Mouse (Mus musculus) liver, postnatal 0 days (tissue): Measurements from ENCODE around the gene Steap2. TPM values are rescaled to one million over a fixed set of nuclear protein-coding genes. Genes with fewer than 3 reads are reported as not detected.

Experiments
- ATAC-seq: fragments of 200-750 bp; cut with Nextera tagmentation; 2 replicates; pipeline ENCODE4 v1.8.0; 2017; ENCODE audit warnings: mild to moderate bottlenecking, moderate library complexity
- DNase-seq: peaks from one replicate; pipeline ENCODE4 v3.0.0-alpha.2; 2016
- H3K27ac ChIP-seq: fragments of 300-500 bp; sonication (generic); 2 replicates; pipeline ENCODE4 v1.5.1; 2014; ENCODE audit warnings: antibody characterized with exemption, moderate library complexity, mild to moderate bottlenecking, low read depth
- H3K27me3 ChIP-seq: fragments of 300-500 bp; sonication (generic); 2 replicates; pipeline ENCODE4 v1.6.1; 2014; ENCODE audit warnings: low read length, control low read depth, mixed read lengths; ENCODE audit not compliant: insufficient read depth
- H3K36me3 ChIP-seq: fragments of 300-500 bp; sonication (generic); replicated peaks from 2 replicates; pipeline ENCODE4 v1.6.1; 2014; ENCODE audit warnings: mild to moderate bottlenecking, control low read depth, low read length, moderate library complexity, mixed read lengths; ENCODE audit not compliant: insufficient read depth
- H3K4me1 ChIP-seq: fragments of 300-500 bp; sonication (generic); 2 replicates; pipeline ENCODE4 v1.6.1; 2014; ENCODE audit warnings: antibody characterized with exemption, mild to moderate bottlenecking, control low read depth; ENCODE audit not compliant: insufficient read depth
- H3K4me2 ChIP-seq: fragments of 300-500 bp; sonication (generic); 2 replicates; pipeline ENCODE4 v1.6.1; 2014; ENCODE audit warnings: low read depth, mild to moderate bottlenecking, low read length, moderate library complexity, mixed read lengths
- H3K4me3 ChIP-seq: fragments of 300-500 bp; sonication (generic); 2 replicates; pipeline ENCODE4 v1.5.1; 2014; ENCODE audit warnings: low read depth, low read length
- H3K9ac ChIP-seq: fragments of 300-500 bp; sonication (generic); replicated peaks from 2 replicates; pipeline ENCODE4 v1.6.1; 2014; ENCODE audit warnings: mild to moderate bottlenecking, moderate library complexity
- H3K9me3 ChIP-seq: fragments of 300-500 bp; sonication (generic); 2 replicates; pipeline ENCODE4 v1.6.1; 2016; ENCODE audit warnings: mild to moderate bottlenecking, control low read depth, low read length, mixed read lengths
- CTCF ChIP-seq: sonication (generic); IDR thresholded peaks from 2 replicates; pipeline ENCODE4 v1.5.1; 2016; ENCODE audit warnings: antibody characterized with exemption, low read depth
- EP300 ChIP-seq: IDR thresholded peaks from 2 replicates; pipeline ENCODE4 v1.6.1; 2016; ENCODE audit warnings: antibody characterized with exemption, low read depth, mild to moderate bottlenecking
- WGBS: fragments of 180-500 bp; shearing (Covaris S2); extraction: QIAGEN DNeasy Blood & Tissue Kit; methylation state at CpG from one replicate; pipeline ENCODE4 v1.1.7; 2014; ENCODE audit not compliant: insufficient replicate concordance; 5-methylcytosine and 5-hydroxymethylcytosine counted together
- polyA plus RNA-seq: library from polyadenylated mRNA; unstranded; fragments of >200 nt; fragmentation: Nextera tagmentation; extraction: Ambion mirVana; gene quantifications from 2 replicates; pipeline ENCODE4 v1.2.1, GENCODE M21; 2015

Gene Steap2
- 5.1 and 6.2 TPM in 2 replicates for polyA plus RNA-seq

GRCm38 (mm10) chr5:5693956-5694653 is at the start of gene Steap2:
Gene Steap2 (minus strand): TSS chr5:5694578.
- Histone ChIP-seq H3K9ac (peak within 1 kb of the TSS; percentile 67), H3K27ac (peak within 1 kb of the TSS; percentile 77), H3K36me3 (no peaks in the 10 kb centered on the region), H3K4me1 (no peaks in the 10 kb centered on the region), H3K4me2 (peak within 1 kb of the TSS; percentile 62), H3K27me3 (peaks cover 8% of the 10 kb centered on the region; the same call in 1 of the 2 replicates), H3K9me3 (no peaks in the 10 kb centered on the region), H3K4me3 (peak within 1 kb of the TSS; percentile 66)
- DNase-seq = peak; percentile 64
- WGBS = 3% methylated on average over 49 of the region's 66 CpGs
- peak; percentile 90 for ATAC-seq
- TF ChIP-seq CTCF = no peak
- no peak for TF ChIP-seq EP300

GRCm38 (mm10) chr5:5734445-5734844 is 40.1 kb upstream of the Steap2 start:
- no peaks in the 10 kb centered on the region for H3K36me3 ChIP-seq
- DNase-seq (no peak), ATAC-seq (no peak)
- TF ChIP-seq CTCF (no peak), EP300 (no peak)
- no peak overlapping the region for H3K27ac ChIP-seq
- no peak overlapping the region for H3K4me3 ChIP-seq
- no peaks in the 10 kb centered on the region for H3K9me3 ChIP-seq
- H3K4me1 ChIP-seq = no peaks in the 10 kb centered on the region
- 84% methylated on average over 9 of the region's 9 CpGs for WGBS
- H3K27me3 ChIP-seq = no peaks in the 10 kb centered on the region
- H3K9ac ChIP-seq = no peak overlapping the region
- no peak overlapping the region for H3K4me2 ChIP-seq

GRCm38 (mm10) chr5:5732858-5733257 is 38.5 kb upstream of the Steap2 start:
- Histone ChIP-seq H3K4me1 (no peaks in the 10 kb centered on the region), H3K9ac (no peak overlapping the region), H3K4me3 (no peak overlapping the region), H3K4me2 (no peak overlapping the region), H3K9me3 (no peaks in the 10 kb centered on the region), H3K27me3 (no peaks in the 10 kb centered on the region), H3K36me3 (no peaks in the 10 kb centered on the region), H3K27ac (no peak overlapping the region)
- WGBS = 62% methylated on average over 2 of the region's 2 CpGs
- TF ChIP-seq CTCF = no peak
- no peak for ATAC-seq
- no peak for DNase-seq

GRCm38 (mm10) chr5:5732208-5732607 is 37.8 kb upstream of the Steap2 start:
- Histone ChIP-seq H3K9ac (no peak overlapping the region), H3K9me3 (no peaks in the 10 kb centered on the region), H3K4me3 (no peak overlapping the region), H3K4me2 (no peak overlapping the region), H3K36me3 (no peaks in the 10 kb centered on the region), H3K27ac (no peak overlapping the region), H3K27me3 (no peaks in the 10 kb centered on the region), H3K4me1 (no peaks in the 10 kb centered on the region)
- WGBS = 84% methylated on average over 3 of the region's 3 CpGs
- DNase-seq (no peak), ATAC-seq (no peak)
- TF ChIP-seq CTCF (no peak), EP300 (no peak)

GRCm38 (mm10) chr5:5729904-5730303 is 35.5 kb upstream of the Steap2 start:
- no peak overlapping the region for H3K4me2 ChIP-seq
- TF ChIP-seq CTCF (no peak), EP300 (no peak)
- no peak overlapping the region for H3K4me3 ChIP-seq
- no peak for DNase-seq
- H3K27me3 ChIP-seq = no peaks in the 10 kb centered on the region
- no peak for ATAC-seq
- no peak overlapping the region for H3K27ac ChIP-seq
- no peaks in the 10 kb centered on the region for H3K36me3 ChIP-seq
- no peak overlapping the region for H3K9ac ChIP-seq
- H3K4me1 ChIP-seq = no peaks in the 10 kb centered on the region
- WGBS = 79% methylated on average over 4 of the region's 4 CpGs
- no peaks in the 10 kb centered on the region for H3K9me3 ChIP-seq

- no peak overlapping the region for H3K4me2 ChIP-seq
- no peaks in the 10 kb centered on the region for H3K4me1 ChIP-seq
- no peak overlapping the region for H3K4me3 ChIP-seq
- H3K9ac ChIP-seq = no peak overlapping the region
- no peaks in the 10 kb centered on the region for H3K36me3 ChIP-seq
- H3K27me3 ChIP-seq = no peaks in the 10 kb centered on the region
- DNase-seq (no peak), ATAC-seq (no peak)
- no peak overlapping the region for H3K27ac ChIP-seq
- WGBS = 84% methylated on average over 7 of the region's 7 CpGs
- TF ChIP-seq CTCF (no peak), EP300 (no peak)
- no peaks in the 10 kb centered on the region for H3K9me3 ChIP-seq
Measured at GRCm38 (mm10) chr5:5722217-5722616, 27.8 kb upstream of the Steap2 start.

- Histone ChIP-seq H3K4me3 (no peak overlapping the region), H3K4me1 (no peaks in the 10 kb centered on the region), H3K4me2 (no peak overlapping the region), H3K27me3 (no peaks in the 10 kb centered on the region), H3K36me3 (no peaks in the 10 kb centered on the region), H3K9me3 (no peaks in the 10 kb centered on the region), H3K9ac (no peak overlapping the region), H3K27ac (no peak overlapping the region)
- ATAC-seq (no peak), DNase-seq (no peak)
- WGBS = 71% methylated on average over 4 of the region's 4 CpGs
- TF ChIP-seq CTCF (no peak), EP300 (no peak)
Measured at GRCm38 (mm10) chr5:5711032-5711431, 16.7 kb upstream of the Steap2 start.
